Mouse (Mus musculus): ENCODE data around the gene Ggps1.
A peak's percentile ranks its signal among the peaks of the same experiment; 100 is the strongest.
"Not testable (repeated sequence)": the region's sequence is repeated elsewhere in the genome, so short reads cannot be mapped to it uniquely, and the experiment has no call there.

Gene Ggps1

DNA sequence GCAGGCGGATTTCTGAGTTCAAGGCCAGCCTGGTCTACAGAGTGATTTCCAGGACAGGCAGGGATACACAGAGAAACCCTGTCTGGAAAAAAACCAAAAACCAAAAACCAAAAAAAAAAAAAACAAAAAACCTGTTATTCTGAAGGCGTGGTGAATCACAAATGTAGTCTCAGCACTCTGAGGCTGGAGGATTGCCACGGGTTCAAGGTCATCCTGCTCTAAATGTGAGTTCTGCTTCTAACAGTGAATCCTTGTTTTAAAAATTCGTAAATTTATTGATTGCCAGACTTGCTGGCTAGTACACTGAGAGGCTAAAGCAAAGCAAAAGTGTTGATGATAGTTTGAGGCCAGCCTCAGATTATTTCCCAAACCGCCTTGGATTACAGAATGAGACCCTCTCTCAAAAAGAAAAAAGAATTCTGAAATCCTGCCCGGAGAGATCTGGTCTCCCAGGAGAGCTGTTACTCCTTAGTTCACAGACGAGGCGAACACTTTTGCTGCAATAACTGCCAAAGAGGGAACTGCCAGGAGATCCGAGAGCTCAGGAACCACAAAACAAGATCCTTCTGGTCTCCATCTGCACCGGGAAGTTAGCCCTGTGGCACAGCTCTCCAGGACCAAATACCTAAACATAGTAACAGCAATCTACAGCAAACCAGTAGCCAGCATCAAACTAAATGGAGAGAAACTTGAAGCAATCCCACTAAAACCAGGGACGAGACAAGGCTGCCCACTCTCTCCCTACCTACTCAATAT, 27.2 kb downstream of the Ggps1 start:
- no peak for DNase-seq

DNA sequence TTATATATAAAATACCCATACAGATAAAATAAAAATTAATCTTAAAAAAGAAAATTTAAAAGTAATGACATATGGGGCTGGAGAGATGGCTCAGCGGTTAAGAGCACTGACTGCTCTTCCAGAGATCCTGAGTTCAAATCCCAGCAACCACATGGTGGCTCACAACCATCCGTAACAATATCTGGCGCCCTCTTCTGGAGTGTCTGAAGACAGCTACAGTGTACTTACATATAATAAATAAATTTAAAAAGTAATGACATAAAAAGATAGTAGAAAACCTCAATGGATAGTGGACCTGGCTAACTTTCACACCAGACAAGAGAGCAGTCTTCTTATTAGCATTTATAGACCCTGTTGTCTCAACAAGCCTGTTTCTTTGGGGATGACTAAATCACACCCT, 27.9 kb downstream of the Ggps1 start:
- not testable (repeated sequence) for DNase-seq

DNA sequence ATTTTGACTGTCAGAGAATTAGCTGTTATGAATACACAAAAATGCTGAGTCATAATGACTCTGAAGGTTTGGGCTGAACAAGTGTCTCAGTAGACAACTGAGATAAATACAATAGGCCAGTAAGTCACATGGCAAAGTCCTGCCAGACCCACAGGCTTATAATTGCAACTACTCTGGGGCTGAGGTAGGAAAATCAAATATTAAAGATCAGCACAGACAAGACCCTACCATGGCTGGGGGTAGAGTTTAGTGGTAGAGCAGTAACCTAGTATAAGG, 29.3 kb downstream of the Ggps1 start:
- DNase-seq = no peak

DNA sequence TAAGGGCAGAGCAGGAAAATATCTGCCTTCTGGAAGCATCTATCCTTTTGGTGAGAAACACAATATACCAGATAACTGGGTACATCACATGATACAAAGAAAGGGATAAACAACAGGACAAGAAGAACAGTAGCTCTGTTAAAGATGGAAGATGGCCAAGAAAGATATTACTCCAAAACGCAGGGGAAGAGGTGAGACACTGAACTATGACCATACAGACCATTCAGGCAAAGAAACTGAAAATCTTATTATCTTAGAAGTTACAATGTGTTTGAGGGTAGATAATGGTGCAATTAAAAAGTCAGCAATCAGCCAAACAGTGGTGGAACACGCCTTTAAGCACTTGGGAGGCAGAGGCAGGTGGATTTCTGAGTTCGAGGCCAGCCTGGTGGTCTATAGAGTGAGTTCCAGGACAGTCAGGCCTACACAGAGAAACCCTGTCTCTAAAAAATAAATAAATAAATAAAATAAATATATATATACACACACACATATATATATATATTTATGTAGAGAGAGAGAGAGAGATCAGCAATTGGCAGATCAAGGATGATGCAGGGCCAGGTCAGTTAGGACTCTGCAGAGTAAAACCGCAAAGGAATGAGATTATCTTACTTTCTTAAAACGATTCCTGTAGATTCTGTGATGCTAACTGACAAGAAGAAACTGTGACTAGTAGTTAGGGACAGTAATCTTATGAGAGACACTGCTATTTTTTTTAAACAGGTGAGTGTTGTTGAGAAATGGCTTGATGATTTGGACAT, 29.8 kb downstream of the Ggps1 start:
- no peak for DNase-seq

DNA sequence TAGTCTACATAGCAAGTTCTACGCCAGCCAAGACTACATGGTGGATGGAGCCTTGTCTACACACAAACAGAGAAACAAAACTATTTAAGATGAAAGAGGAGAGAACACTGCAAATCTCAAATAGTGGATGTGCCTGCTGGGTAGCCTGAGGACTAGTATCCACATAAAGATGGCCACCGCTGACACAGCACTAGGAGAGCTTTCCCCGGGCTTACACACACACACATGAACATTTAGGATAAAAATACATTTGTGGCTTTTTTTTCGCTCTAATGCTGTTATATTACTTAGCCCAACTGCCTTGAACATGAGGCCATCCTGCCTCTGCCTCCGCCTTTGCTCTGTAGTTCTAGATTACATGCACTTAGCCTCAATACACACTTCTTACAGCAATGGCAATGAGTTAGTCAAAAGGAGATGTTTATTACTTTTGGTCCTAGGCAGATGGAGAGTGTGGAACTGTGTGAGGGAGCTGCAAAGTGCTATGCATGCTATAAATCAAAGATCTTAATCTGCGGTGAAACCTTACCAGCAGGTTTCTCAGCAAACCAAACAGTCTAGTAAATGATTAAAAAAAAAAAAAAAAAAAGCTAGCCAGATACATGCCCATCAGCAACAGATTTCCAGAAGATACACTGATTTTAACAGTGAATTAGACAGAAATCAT, 37.0 kb downstream of the Ggps1 start:
- no peak for DNase-seq

DNA sequence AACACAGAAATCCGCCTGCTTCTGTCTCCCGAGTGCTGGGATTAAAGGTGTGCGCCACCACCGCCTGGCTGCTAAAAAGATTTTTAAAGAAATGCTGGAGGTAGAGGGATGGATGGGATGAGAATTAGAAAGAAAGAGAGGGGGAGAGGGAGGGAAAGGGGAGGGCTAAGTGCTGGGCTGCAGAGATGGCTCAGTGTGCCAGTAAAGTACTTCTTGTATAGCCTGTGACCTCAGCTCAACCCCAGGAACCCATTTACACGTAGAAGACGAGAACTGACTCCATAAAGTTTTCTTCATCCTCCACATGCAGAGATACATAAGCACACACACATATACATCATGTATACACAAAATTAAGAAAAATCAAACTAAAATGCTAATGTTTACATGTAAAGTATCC, 37.7 kb downstream of the Ggps1 start:
- no peak for DNase-seq

DNA sequence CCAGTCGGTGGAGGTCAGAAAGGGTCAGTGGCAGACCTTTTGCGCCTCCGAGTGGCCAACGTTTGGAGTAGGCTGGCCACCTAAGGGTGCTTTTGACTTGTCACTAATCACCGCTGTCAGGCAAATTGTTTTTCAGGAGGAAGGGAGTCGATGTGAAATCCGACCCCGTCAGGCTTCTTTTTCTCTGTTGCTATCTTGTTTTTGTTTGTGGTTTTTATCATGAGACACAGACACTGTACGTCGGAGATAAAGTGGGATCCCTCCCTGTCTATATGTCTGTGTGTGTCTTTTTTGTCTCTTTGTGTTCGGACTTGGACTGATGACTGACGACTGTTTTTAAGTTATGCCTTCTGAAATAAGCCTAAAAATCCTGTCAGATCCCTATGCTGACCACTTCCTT, 41.9 kb downstream of the Ggps1 start:
- not testable (repeated sequence) for DNase-seq

DNA sequence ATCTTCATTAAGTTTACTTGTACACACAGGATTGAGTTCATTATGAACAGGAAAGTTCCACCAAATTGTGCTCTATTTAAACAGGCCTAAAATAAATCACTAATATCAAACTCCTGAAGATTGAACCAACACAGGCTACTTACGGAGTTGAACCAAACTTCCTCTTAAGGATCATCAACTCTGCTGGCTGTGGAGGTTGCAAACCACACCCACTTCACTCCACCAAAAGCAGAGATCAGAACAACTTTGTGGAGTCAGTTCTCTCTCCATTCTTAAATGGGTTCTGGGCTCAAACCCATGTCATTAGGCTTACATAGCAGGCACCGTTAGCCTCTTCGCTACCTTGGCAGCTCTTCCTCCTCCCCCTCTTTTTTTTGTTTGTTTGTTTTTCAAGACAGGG, 44.4 kb downstream of the Ggps1 start:
- DNase-seq = no peak

DNA sequence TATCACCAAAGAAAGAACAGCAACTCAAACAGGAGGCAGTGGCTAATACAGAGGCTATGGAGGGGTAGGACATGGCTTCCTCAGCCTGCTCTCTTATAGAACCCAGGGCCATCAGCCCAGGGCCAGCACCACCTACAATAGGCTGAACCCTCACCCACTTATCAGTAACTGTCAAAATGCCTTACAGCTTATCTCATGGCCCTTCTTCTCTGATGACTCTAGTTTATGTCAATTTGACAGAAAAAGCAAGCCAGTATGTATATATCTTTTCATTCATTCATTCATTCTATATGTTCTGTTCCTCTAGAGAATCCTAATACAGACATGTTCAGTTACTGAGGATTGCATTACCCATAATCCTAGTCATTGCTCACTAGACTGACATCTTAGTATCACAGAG, 45.0 kb downstream of the Ggps1 start:
- no peak for DNase-seq

DNA sequence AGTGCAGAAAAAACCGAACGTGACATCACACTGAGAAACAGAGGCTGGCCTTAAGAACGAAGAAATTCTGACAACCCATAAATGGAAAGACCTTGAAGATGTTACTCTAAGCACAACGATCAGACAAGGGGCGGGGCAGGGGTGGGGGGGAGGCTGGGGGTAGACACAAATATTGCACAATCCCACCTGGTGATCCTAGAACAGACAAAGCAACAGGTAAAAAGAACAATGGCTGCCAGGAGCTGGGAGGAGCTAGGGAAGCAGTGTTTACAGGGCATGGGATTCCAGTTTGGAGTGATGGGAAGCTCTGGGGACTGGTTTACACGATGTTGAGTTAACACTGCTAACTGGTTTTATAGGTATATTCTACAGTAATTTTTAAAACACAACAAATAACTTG, 47.7 kb downstream of the Ggps1 start:
- DNase-seq = no peak

DNA sequence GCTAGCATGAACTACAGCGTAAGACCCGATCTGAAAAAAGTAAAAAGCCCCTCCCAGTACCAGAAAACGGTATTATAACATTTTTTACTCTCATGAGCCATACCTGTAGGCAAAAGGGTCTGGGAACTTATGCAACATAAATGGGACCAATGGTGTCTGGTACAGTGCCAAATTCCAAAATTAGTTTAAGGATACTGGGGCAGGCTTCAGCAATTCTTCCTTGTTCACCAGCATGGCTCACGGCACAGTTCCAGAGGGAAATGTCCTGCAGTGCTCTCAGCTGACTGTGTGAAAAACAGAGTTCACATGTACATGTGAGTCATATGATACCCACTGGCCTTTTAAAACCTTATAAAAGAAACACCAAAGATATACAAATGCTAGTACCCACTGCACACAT, 48.7 kb downstream of the Ggps1 start:
- DNase-seq = no peak

DNA sequence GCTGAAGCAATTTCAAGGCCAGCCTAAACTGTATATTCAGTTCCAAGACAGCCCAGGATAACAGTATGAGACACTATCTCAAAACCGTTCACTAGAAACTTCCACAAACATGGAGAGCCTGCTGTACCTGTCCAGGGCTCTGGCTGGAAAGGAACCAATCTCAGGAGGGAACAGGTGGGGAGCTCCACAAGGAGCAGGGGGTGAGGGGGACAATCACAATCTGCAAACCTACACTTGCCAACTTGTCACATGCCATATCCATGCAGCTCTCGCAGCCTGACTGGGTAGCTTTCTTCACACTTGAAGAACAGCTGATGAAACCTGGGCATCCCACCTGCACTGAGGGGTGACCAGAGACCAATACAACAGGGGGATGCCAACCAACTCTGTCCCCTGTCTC, 49.3 kb downstream of the Ggps1 start:
- no peak for DNase-seq

DNA sequence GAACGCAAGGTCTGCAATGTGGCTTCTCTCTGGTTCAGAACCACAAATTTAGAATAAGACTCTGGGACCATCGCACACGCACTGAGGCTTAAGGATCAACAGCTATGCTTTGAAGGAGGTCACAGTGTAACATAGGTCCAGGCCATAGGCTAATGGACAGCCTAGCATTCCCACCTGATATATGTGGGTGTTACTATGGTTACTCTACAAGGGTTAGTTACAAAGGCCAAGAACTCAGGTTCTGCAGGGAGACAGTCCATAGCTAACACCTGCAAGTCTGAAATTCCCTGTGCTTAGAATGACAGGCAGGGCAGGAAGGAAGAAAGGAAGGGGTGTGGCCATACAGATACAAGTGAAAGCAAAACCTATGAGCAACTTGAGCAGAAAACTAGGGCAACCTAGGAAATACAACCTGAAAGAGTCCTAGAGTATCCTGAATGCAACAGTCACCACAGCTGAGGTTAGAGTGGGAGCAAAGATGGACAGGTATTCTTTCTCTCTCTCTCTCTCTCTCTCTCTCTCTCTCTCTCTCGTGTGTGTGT, 51.8 kb downstream of the Ggps1 start:
- DNase-seq = no peak

DNA sequence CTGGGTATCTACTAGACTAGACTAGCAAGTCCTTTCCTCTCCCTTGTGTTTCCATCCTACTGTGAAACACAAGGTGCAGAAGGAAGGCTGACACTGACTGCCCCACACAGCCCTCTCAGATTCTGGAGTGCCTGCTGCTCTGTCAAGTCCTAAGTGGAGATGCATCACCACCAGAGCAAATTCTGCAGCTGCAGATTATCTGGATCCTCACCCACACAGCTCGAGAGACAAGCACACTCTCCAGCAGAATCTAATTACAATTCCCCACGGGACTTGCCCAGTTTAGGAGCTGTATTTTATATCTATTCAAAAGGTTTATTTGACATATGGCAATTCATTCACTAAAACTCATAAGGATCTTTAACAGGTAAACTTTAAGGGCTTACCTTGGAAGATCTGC, 57.2 kb downstream of the Ggps1 start:
- no peak for DNase-seq

DNA sequence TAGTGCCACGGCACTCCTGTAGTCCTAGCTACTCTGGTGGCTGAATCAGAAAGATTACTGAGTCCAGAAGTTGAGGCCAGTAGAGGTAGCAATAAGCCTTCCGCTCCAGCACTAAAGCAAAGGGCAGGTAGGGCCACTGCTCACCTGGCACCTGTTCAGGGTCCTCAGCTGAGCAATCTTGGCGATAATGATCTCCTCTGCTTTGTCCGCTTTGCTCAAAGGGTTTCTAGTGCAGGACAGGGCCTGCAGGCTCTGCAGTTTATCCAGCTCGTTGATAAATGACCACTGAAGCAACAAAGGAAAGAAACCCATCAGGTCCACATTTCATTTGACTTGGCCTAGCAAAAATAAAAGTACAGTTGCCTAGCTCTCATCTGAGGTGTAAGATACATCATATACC, 58.3 kb downstream of the Ggps1 start:
- no peak for DNase-seq

DNA sequence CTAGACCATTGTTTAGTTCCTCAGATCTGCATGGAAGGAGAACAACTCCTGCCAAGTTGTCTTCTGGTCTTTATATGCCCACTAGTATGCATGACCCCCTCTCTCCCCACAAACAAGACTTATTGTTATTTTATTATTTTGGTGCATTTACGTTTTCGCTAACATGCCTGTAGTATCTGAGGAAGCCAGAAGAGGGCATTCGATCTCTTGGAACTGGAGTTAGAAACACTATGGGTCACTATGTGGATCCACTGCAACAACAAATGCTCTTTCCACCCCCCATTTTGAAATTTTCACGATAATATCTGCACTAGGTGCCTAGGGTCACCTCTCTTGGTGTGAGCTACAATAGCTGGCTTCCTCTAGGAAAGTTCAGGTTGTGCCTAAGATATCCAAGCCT, 59.2 kb downstream of the Ggps1 start:
- peak; percentile 21 for DNase-seq

DNA sequence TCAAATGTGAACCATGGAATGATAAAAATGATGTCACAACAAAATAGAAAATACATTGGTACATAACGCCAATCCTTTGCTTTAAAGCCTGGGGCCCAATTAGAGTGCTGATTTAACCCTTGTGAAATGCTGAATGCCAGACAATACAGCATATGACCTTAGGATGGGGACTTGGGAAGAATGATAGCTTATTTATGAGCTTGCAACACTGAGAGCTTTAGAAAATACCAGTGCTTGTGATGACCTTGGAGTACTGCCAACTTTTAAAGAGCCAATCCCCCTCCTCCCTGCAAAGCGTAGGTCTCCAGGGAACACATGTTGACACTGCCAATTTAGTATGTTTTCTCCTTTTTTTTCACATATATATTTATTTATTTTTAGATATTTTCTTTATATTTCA, 60.6 kb downstream of the Ggps1 start:
- DNase-seq = no peak
